Mouse (Mus musculus): ENCODE results near the gene Prr15. TPM values are rescaled to one million over a fixed set of nuclear protein-coding genes. Genes with fewer than 3 reads are reported as not detected.

Prr15 gene
- 5.6 and 5.8 TPM in 2 replicates for polyA plus RNA-seq (2015; fragmentation: Nextera tagmentation; extraction: Ambion mirVana)

DNA sequence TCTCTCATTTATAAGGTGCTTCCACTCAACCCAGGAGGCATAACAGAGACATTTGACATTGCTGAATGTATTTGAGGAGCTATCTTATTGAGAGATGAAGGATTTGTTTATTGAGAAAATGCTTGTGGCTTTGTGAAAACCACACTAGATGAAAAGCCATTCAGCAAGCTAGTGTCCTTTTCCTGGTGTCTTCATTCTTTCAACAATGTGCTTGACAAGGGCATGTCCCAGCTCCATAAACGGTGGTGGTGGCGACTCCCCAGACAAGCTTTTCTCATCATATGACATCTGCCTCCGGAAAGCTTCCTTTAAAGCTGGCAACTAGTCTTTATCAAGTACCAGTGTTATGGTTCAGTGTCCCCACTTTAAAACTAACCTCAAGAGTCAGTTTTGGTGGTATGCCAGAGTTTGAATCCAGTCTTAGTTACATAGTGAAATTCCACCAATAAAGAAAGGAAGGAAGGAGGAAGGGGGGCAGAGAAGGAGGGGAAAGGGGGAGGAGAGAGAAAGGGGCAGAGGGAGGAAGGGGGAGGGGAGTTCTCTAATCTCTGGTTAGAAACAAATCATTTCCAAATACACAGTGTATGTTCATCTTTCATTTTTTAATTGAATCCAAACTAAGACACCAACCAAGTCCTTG, at the start of gene Prr15:
Prr15 (plus strand) TSS at position 590 of the 640 bp plus-strand sequence.

Other genes starting within 250 kb of the Prr15 start
- 0.35 and 0.55 TPM in 2 replicates for gene Wipf3, start 103.8 kb downstream of the Prr15 start, polyA plus RNA-seq (2015; fragmentation: Nextera tagmentation; extraction: Ambion mirVana)
- gene Scrn1, start 240.7 kb downstream of the Prr15 start, polyA plus RNA-seq (2015; fragmentation: Nextera tagmentation; extraction: Ambion mirVana) = 17.5 and 28.8 TPM in 2 replicates

Measured in adrenal gland, postnatal 0 days (tissue).